Mouse (Mus musculus): ENCODE measurements at regions not wholly inside any gene's neighbourhood (a gene's known extent, or its start where the extent isn't known, plus 50 kb on each side); places are given as distances from the start of the nearest gene placed in this dataset.

DNA sequence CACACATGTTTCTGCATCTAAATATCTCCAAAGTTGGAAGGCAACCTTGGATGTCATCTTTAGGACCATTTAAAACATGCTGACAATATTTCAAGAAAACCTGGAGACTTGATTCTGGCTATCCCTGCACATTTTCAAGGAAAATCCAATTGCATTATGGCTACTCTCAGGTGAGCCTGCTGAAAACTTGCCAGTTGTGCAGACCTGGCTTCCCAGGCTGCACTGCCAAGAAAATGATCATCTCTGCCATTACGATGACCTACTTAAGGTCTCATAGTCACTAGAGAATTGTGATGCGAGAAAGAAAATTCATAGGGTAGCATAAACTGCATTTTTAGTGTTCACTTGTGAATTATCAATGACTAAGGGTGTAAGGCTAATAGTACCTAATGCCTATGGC, 225.2 kb downstream of the Btg1 start:
- Histone ChIP-seq H3K4me3 (replicated peaks; ENCODE audit: control insufficient read depth, low read depth, low read length) (no peak overlapping the region), H3K4me1 (ENCODE audit: control insufficient read depth, insufficient read depth, low read length) (no peaks in the 10 kb centered on the region; the same call in 1 of the 2 replicates), H3K27ac (ENCODE audit: control insufficient read depth, insufficient read depth, low read depth, low read length, poor library complexity) (no peak overlapping the region)
- TF ChIP-seq CTCF (IDR thresholded peaks at IDR 0.05; ENCODE audit: control insufficient read depth, insufficient read depth, low read length) (no peak), POLR2A (IDR thresholded peaks at IDR 0.05; ENCODE audit: borderline replicate concordance, control insufficient read depth, low read depth, low read length) (no peak)
- WGBS: 79% methylated on average over 2 of the region's 2 CpGs

DNA sequence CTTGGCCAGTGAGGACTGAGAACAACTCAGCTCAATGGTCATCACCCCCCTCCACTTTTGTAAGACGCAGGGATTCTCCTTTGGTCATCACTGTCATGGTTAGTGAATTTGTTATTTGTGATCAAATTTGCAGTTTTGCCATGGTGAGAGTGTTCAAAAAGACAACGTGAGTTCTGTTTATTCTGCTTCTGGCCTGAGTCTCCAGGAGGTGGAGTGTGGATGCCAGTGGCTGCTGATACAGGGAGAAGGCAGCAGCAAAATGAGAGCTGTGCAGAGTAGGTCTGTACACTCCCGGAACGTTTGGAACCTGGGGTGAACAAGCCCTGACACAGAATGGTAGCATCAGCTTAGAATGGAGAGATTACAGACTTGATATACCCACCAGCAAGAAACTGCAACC, 229.1 kb downstream of the Btg1 start:
- TF ChIP-seq POLR2A (IDR thresholded peaks at IDR 0.05; ENCODE audit: borderline replicate concordance, control insufficient read depth, low read depth, low read length) (no peak), CTCF (IDR thresholded peaks at IDR 0.05; ENCODE audit: control insufficient read depth, insufficient read depth, low read length) (no peak)
- Histone ChIP-seq H3K27ac (ENCODE audit: control insufficient read depth, insufficient read depth, low read depth, low read length, poor library complexity) (no peak overlapping the region), H3K4me1 (ENCODE audit: control insufficient read depth, insufficient read depth, low read length) (no peaks in the 10 kb centered on the region; the same call in 1 of the 2 replicates), H3K4me3 (replicated peaks; ENCODE audit: control insufficient read depth, low read depth, low read length) (no peak overlapping the region)
- WGBS: 75% methylated on average over 4 of the region's 4 CpGs

DNA sequence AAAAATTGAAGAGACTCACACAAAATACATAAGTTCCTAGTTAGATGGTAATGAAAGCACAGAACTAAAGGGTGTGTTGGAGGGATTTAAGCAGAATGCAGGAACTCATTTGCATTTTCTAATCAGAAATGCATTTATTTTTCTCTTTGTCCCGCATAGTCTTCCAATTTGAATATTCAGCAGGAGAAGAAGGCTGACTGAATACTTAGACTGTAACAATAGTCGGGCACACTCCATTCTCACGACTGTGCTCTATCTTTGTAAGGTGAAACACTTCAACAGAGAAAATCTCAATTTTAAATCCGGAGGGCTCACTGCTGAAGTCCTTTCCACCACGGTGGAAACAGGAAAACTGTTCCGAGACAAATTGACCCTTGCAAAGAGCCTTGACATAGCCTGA, 230.2 kb downstream of the Btg1 start:
- TF ChIP-seq CTCF (IDR thresholded peaks at IDR 0.05; ENCODE audit: control insufficient read depth, insufficient read depth, low read length) (no peak), POLR2A (IDR thresholded peaks at IDR 0.05; ENCODE audit: borderline replicate concordance, control insufficient read depth, low read depth, low read length) (no peak)
- 74% methylated on average over 6 of the region's 6 CpGs for WGBS

DNA sequence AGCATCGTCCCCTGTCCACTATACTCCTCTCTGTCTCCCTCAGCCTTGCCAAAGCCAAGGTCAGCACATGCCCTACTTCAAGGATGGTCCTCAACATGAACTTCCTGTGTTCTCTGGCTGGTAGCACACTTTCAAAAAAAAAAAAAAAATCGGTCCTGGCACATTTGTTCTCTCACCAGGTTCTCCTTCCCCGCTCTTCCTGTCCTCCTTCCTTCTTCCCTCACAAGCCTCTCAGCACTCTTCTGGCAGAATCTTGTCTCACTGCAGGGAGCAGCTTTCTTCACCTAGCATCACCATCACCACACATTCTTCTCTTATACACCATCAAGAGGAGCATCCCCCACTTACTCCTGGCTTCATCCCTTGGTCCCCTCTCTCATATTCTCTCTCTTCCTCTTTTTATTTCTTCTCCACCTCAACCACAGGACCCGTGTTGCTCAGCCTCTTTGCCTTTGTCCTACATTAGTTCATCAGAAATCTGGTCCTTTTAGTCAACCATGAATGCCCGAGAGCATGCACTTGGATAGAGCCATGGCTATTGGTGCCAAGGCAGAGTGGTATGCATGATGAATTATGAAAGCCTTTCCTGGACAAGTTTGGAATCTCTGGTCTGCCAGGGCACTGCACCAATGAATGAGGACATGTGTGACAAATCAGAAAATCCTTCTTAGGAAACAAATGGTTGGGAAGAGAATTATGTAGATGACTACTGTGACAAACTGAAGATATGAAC, 230.8 kb downstream of the Btg1 start:
- H3K4me1 ChIP-seq (ENCODE audit: control insufficient read depth, insufficient read depth, low read length): no peaks in the 10 kb centered on the region; the same call in 1 of the 2 replicates
- TF ChIP-seq CTCF (IDR thresholded peaks at IDR 0.05; ENCODE audit: control insufficient read depth, insufficient read depth, low read length) (no peak), POLR2A (IDR thresholded peaks at IDR 0.05; ENCODE audit: borderline replicate concordance, control insufficient read depth, low read depth, low read length) (no peak)
- 51% methylated on average over 5 of the region's 5 CpGs for WGBS

More for the DNA sequence above, 230.2 kb downstream of the Btg1 start:
- Histone ChIP-seq H3K27ac (ENCODE audit: control insufficient read depth, insufficient read depth, low read depth, low read length, poor library complexity) (no peak overlapping the region), H3K4me1 (ENCODE audit: control insufficient read depth, insufficient read depth, low read length) (no peaks in the 10 kb centered on the region; the same call in 1 of the 2 replicates), H3K4me3 (replicated peaks; ENCODE audit: control insufficient read depth, low read depth, low read length) (no peak overlapping the region)

DNA sequence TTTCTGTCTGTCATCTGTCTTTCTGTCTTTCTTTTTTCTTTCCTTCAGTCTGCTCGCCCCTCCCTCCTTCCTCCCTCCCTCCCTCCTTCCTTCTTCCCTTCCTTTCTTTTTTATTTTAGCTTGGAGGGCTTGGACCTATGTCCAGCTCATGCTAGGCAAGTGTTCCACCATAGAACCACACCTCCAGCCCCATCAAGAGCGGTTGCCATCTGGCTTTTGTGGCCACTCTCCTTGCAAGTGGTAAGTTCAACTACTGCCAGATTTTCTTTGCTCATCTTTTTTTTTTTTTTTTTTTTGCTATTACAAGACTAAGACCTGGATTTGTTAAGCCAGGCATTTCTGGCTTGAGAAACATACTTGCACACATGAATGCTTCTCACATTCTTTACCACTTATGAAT, 231.7 kb downstream of the Btg1 start:
- H3K4me1 ChIP-seq (ENCODE audit: control insufficient read depth, insufficient read depth, low read length): no peaks in the 10 kb centered on the region; the same call in 1 of the 2 replicates
- no peak overlapping the region for H3K4me3 ChIP-seq (replicated peaks; ENCODE audit: control insufficient read depth, low read depth, low read length)
- H3K27ac ChIP-seq (ENCODE audit: control insufficient read depth, insufficient read depth, low read depth, low read length, poor library complexity): no peak overlapping the region
- 74% methylated on average over 2 of the region's 2 CpGs for WGBS
- TF ChIP-seq CTCF (IDR thresholded peaks at IDR 0.05; ENCODE audit: control insufficient read depth, insufficient read depth, low read length) (no peak), POLR2A (IDR thresholded peaks at IDR 0.05; ENCODE audit: borderline replicate concordance, control insufficient read depth, low read depth, low read length) (no peak)

More for the DNA sequence above, 230.8 kb downstream of the Btg1 start:
- Histone ChIP-seq H3K27ac (ENCODE audit: control insufficient read depth, insufficient read depth, low read depth, low read length, poor library complexity) (no peak overlapping the region), H3K4me3 (replicated peaks; ENCODE audit: control insufficient read depth, low read depth, low read length) (no peak overlapping the region)

DNA sequence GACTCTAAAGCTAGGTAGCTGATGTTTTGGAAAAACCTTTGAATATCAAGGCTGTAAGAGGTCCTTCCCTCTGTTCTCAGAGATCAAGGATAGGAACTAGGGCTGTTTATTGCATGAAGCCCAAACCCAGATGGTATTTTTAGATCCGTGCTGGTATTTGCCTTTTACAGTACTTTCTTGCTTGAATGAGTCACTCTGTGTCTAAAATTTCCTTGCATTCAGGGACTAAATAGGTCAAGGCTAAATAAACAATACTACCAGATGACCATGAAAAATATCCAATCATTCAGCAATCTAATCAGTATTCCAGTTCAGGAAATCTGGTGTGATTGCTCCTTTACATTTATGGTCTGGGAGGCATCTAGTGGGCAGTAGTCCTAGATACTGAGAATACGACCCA, 243.6 kb downstream of the Btg1 start:
- Histone ChIP-seq H3K27ac (ENCODE audit: control insufficient read depth, insufficient read depth, low read depth, low read length, poor library complexity) (no peak overlapping the region), H3K4me3 (replicated peaks; ENCODE audit: control insufficient read depth, low read depth, low read length) (no peak overlapping the region), H3K4me1 (ENCODE audit: control insufficient read depth, insufficient read depth, low read length) (no peaks in the 10 kb centered on the region)
- no peak for TF ChIP-seq CTCF (IDR thresholded peaks at IDR 0.05; ENCODE audit: control insufficient read depth, insufficient read depth, low read length)
- no peak for TF ChIP-seq POLR2A (IDR thresholded peaks at IDR 0.05; ENCODE audit: borderline replicate concordance, control insufficient read depth, low read depth, low read length)
- 88% methylated on average over 2 of the region's 2 CpGs for WGBS

DNA sequence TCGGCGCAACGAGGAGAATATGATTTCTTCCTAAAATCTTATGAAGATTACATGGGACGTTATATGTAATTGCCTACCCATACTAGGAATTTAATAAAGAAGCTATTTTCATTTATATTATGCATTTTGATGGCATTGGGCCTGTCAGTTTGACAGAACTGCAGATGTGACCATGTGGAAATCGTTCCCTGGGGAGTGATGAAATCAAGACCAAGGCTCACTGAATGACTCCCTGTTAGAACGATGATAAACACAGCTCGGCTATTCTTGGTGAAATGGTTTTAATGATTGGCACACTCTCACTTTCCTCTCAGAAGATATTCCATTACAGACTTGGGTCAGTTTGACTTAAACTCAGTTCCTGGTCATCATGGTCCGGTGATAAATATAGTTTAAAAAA, 246.4 kb downstream of the Btg1 start:
- 68% methylated on average over 8 of the region's 8 CpGs for WGBS

DNA sequence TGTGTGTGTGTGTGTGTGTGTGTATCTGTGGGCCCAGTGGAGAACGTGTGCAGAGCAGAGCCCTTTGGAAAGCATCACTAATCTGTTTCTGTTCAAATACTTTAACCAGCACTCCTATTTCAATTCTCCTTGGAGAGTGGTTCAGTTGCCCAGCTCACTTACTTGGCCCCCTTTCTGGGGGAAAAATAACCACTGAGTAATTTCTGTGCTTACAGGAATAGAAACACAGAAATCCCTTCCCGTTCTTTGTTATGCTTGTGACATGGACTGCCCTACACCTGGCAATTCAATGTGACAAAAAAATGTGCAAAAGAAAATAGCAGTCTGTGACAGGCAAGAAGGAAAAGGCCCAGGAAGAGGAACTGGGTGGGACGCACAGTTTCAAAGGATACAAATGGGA, 249.7 kb downstream of the Btg1 start:
- 74% methylated on average over 3 of the region's 3 CpGs for WGBS
- TF ChIP-seq POLR2A (IDR thresholded peaks at IDR 0.05; ENCODE audit: borderline replicate concordance, control insufficient read depth, low read depth, low read length): no peak
- no peak for TF ChIP-seq CTCF (IDR thresholded peaks at IDR 0.05; ENCODE audit: control insufficient read depth, insufficient read depth, low read length)
- Histone ChIP-seq H3K4me1 (ENCODE audit: control insufficient read depth, insufficient read depth, low read length) (no peaks in the 10 kb centered on the region), H3K27ac (ENCODE audit: control insufficient read depth, insufficient read depth, low read depth, low read length, poor library complexity) (no peak overlapping the region), H3K4me3 (replicated peaks; ENCODE audit: control insufficient read depth, low read depth, low read length) (no peak overlapping the region)

More for the DNA sequence above, 246.4 kb downstream of the Btg1 start:
- Histone ChIP-seq H3K27ac (ENCODE audit: control insufficient read depth, insufficient read depth, low read depth, low read length, poor library complexity) (no peak overlapping the region), H3K4me3 (replicated peaks; ENCODE audit: control insufficient read depth, low read depth, low read length) (no peak overlapping the region), H3K4me1 (ENCODE audit: control insufficient read depth, insufficient read depth, low read length) (no peaks in the 10 kb centered on the region)
- TF ChIP-seq POLR2A (IDR thresholded peaks at IDR 0.05; ENCODE audit: borderline replicate concordance, control insufficient read depth, low read depth, low read length): no peak
- no peak for TF ChIP-seq CTCF (IDR thresholded peaks at IDR 0.05; ENCODE audit: control insufficient read depth, insufficient read depth, low read length)

All from bone marrow, adult 2 months (tissue).